Mouse (Mus musculus): ENCODE results near the gene Hspb9. TPM values are rescaled to one million over a fixed set of nuclear protein-coding genes. Genes with fewer than 3 reads are reported as not detected.

Gene Hspb9
- polyA plus RNA-seq (2012; rRNA removed; ENCODE audit: low replicate concordance) = not detected in 2 replicates

GRCm38 (mm10) chr11:100713735-100714533 is at the start of gene Hspb9:
Gene Hspb9 (plus strand): TSS chr11:100713850.

GRCm38 (mm10) chr11:100692164-100692616 is 21.5 kb upstream of the Hspb9 start, which contains the start of gene Zfp385c:
Gene Zfp385c (minus strand): TSS chr11:100692455.

GRCm38 (mm10) chr11:100703851-100704531 is 9.7 kb upstream of the Hspb9 start, which contains the start of gene Dhx58:
Gene Dhx58 (minus strand): TSS chr11:100704271.

GRCm38 (mm10) chr11:100711783-100712615 is 1.7 kb upstream of the Hspb9 start, which contains the start of gene Kat2a:
Gene Kat2a (minus strand): TSS chr11:100712465.

DNA sequence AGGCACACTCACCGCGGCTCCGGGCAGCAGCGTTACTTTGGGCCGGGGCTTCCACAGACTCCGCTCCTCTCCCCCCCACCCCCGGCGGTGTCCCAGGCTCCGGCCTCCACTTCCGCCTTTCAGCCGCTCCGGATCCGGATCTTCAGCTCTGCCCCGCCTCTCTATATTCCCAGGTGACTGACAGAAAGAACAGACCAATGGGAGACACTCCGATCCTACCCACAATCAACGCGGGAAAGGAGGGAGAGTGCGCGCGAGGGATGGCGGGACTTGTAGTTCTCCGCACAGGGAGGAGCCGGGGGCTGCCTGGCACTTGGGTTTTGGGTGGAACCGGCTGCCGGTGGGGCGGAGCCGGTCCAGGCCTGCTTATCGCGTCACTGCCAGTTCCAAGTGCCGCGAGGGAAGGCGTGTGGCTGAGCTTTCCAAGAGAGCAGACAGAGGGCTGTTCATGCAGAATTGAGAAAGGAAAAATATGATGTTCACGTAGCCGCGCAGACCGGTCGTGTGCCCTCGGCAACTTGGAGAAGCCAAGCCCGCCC is 24.5 kb downstream of the Hspb9 start, which contains the start of gene Rab5c:
Gene Rab5c, minus strand, starts transcription at position 150 of the 539 bp plus-strand sequence.

DNA sequence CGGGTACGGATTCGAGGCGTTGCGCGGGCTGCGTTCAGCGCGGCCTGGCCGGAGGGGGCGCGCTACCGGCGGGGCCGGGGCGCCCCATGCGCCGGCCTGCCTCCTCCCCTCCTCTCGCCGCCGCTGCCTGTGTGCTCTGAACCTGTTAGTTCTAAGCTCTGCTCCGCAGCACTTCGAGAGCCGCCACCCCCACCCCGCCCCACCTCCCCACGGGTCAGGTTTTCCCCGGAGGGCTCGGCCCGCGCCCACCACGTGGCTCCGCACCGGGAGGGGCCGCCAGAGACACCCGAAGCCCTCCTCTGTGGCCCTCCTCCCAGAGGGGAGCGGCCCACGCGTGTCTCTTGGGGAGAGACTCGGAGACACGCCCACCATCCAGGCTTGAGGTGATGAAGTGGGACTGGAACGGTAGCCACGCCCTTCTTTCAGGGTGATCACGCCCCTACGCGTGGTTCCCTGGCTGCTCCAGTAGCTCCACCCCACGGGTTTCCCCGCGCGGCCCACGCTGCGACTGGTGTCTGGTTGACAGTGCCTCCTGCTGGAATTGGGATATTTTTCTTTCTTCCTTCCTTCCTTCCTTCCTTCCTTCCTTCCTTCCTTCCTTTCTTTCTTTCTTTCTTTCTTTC is 46.1 kb downstream of the Hspb9 start, which contains the start of gene Kcnh4:
Gene Kcnh4, minus strand, starts transcription at position 332 of the 623 bp plus-strand sequence.

DNA sequence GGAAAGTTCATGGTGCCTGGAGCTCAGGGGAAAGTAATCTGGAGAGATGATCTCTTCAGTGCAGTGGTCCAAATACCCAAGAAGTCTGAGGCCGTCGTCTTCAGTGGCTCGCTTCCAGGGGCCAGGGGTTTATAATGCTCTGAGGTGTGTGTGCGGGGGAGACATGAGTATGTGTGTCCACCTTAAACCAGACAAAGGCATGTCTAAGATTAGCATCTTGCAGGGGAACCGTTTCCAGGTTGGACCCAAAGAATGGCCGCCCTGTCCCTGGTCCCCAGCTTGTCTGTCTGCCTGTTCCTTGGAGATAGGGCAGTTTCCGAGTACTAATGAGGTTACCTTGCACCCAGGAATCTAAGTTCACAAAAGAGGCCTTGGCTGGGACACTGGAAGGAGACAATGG is 49.2 kb downstream of the Hspb9 start, which contains the start of gene Hcrt:
Gene Hcrt, minus strand, starts transcription at position 101 of the 400 bp plus-strand sequence.

Other genes with a start within 250 kb of the Hspb9 start
- 0.66 and 1.8 TPM in 2 replicates for gene Klhl11, start 241.1 kb upstream of the Hspb9 start, polyA plus RNA-seq (2012; rRNA removed; ENCODE audit: low replicate concordance)
- gene Acly, start 185.8 kb upstream of the Hspb9 start, polyA plus RNA-seq (2012; rRNA removed; ENCODE audit: low replicate concordance) = 14.8 and 19.5 TPM in 2 replicates
- 0.02 and 0.09 TPM in 2 replicates for gene Ttc25, start 168.2 kb upstream of the Hspb9 start, polyA plus RNA-seq (2012; rRNA removed; ENCODE audit: low replicate concordance)
- 13.1 and 17.8 TPM in 2 replicates for gene Cnp, start 138.9 kb upstream of the Hspb9 start, polyA plus RNA-seq (2012; rRNA removed; ENCODE audit: low replicate concordance)
- gene Nkiras2, start 94.6 kb upstream of the Hspb9 start, polyA plus RNA-seq (2012; rRNA removed; ENCODE audit: low replicate concordance) = 88.6 and 104 TPM in 2 replicates
- gene Dnajc7, start 93.7 kb upstream of the Hspb9 start, polyA plus RNA-seq (2012; rRNA removed; ENCODE audit: low replicate concordance) = 11.8 and 12.7 TPM in 2 replicates
- gene Zfp385c, start 21.4 kb upstream of the Hspb9 start, polyA plus RNA-seq (2012; rRNA removed; ENCODE audit: low replicate concordance) = 1.2 TPM in 2 replicates
- 8.6 and 11.1 TPM in 2 replicates for gene Dhx58, start 9.6 kb upstream of the Hspb9 start, polyA plus RNA-seq (2012; rRNA removed; ENCODE audit: low replicate concordance)
- gene Kat2a, start 1.4 kb upstream of the Hspb9 start, polyA plus RNA-seq (2012; rRNA removed; ENCODE audit: low replicate concordance) = 14.6 and 21.8 TPM in 2 replicates
- 226 and 343 TPM in 2 replicates for gene Rab5c, start 24.4 kb downstream of the Hspb9 start, polyA plus RNA-seq (2012; rRNA removed; ENCODE audit: low replicate concordance)
- not detected in 2 replicates for gene Kcnh4, start 46.1 kb downstream of the Hspb9 start, polyA plus RNA-seq (2012; rRNA removed; ENCODE audit: low replicate concordance)
- not detected in 2 replicates for gene Hcrt, start 49.1 kb downstream of the Hspb9 start, polyA plus RNA-seq (2012; rRNA removed; ENCODE audit: low replicate concordance)
- gene Ghdc, start 57.1 kb downstream of the Hspb9 start, polyA plus RNA-seq (2012; rRNA removed; ENCODE audit: low replicate concordance) = 7.8 and 9.0 TPM in 2 replicates
- 7.1 and 8.7 TPM in 2 replicates for gene Stat5b, start 136.9 kb downstream of the Hspb9 start, polyA plus RNA-seq (2012; rRNA removed; ENCODE audit: low replicate concordance)
- 4.8 and 8.4 TPM in 2 replicates for gene Stat5a, start 145.5 kb downstream of the Hspb9 start, polyA plus RNA-seq (2012; rRNA removed; ENCODE audit: low replicate concordance)
- gene Stat3, start 225.7 kb downstream of the Hspb9 start, polyA plus RNA-seq (2012; rRNA removed; ENCODE audit: low replicate concordance) = 48.3 and 72.0 TPM in 2 replicates